Mouse (Mus musculus): ENCODE measurements around the gene Nlgn3.

DNA sequence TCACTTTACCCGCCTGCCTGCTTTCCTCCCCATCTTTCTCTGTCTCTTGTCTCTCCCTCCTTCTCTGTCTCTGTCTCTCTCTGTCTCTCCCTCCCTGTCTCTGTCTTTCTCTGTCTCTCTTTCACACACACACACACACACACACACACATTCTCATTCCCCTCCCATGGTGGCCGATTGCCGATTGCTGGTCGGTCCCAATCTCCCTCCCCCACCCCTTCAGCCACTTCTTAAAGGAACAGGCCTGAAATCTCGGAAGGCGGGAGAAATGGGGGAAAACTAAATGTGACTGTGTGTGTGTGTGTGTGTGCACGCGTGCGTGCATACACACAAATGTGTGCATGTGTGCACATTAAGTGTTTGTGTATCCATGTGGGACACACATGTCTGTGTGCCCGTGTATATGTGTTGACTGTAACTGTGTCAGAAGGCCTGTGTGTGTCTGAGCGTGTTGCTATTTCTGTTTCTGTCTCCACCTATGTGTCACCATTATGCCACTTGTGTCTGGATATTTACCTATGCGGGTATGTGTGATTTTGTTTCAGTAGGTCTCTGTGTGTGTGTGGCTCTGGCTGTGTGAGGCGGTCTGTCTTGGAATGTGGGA, 1.6 kb downstream of the Nlgn3 start:
- TF ChIP-seq POLR2A (IDR thresholded peaks at IDR 0.05; ENCODE audit: borderline replicate concordance, insufficient read depth, low read length) (no peak), CTCF (IDR thresholded peaks at IDR 0.05; ENCODE audit: borderline replicate concordance, insufficient read depth, low read depth, low read length) (no peak)

Data from cerebellum, adult 2 months (tissue).